Mouse (Mus musculus): Measurements from ENCODE around the gene Wsb2. TPM values are rescaled to one million over a fixed set of nuclear protein-coding genes. Genes with fewer than 3 reads are reported as not detected.

The Wsb2 gene
- total and polyA plus RNA-seq, 2 experiments from 2014 or later = 336 to 494 TPM

- peaks cover 9% of the 10 kb centered on the region; the same call in 1 of the 2 replicates for H3K27me3 ChIP-seq (ENCODE audit: insufficient read depth, low read length)
- peak within 1 kb of the TSS; percentile 59 for H3K4me3 ChIP-seq (ENCODE audit: low read depth, low read length)
- WGBS = under 1% methylated on average over 71 of the region's 81 CpGs
- no peak for TF ChIP-seq CTCF (IDR thresholded peaks at IDR 0.05)
- H3K9me3 ChIP-seq (ENCODE audit: low read length) = no peaks in the 10 kb centered on the region
- peak within 1 kb of the TSS; percentile 62 for H3K9ac ChIP-seq (replicated peaks; ENCODE audit: low read length, poor library complexity, severe bottlenecking)
- no peak for ATAC-seq (ENCODE audit: low FRiP score)
- DNase-seq (ENCODE audit: low spot score) = peak; percentile 31
- H3K4me2 ChIP-seq (ENCODE audit: low read depth, low read length, poor library complexity, severe bottlenecking) = peak within 1 kb of the TSS; percentile 100
- 0 out of 2 replicates have a peak, but pooled peaks cover 3% of the 10 kb centered on the region for H3K4me1 ChIP-seq (ENCODE audit: insufficient read depth, low read length)
- 0 out of 2 replicates have a peak within 1 kb of the TSS, but pooled peaks have one; percentile 12 for H3K27ac ChIP-seq (ENCODE audit: low read depth, low read length)
- H3K36me3 ChIP-seq (ENCODE audit: insufficient read depth, low read length) = no peaks in the 10 kb centered on the region
Measured at GRCm38 (mm10) chr5:117318741-117319629, 38.1 kb upstream of the Wsb2 start, which contains the start of gene Vsig10. TSS of gene Vsig10 (plus strand) at chr5:117319083.

- no peak for DNase-seq (ENCODE audit: low spot score)
- WGBS = 84% methylated on average over 9 of the region's 9 CpGs
- no peak overlapping the region for H3K4me2 ChIP-seq (ENCODE audit: low read depth, low read length, poor library complexity, severe bottlenecking)
- no peak for TF ChIP-seq CTCF (IDR thresholded peaks at IDR 0.05)
- ATAC-seq (ENCODE audit: low FRiP score) = no peak
- H3K27ac ChIP-seq (ENCODE audit: low read depth, low read length) = no peak overlapping the region
- H3K27me3 ChIP-seq (ENCODE audit: insufficient read depth, low read length) = peaks cover 9% of the 10 kb centered on the region; the same call in 1 of the 2 replicates
- H3K4me1 ChIP-seq (ENCODE audit: insufficient read depth, low read length) = no peaks in the 10 kb centered on the region
- no peak overlapping the region for H3K9ac ChIP-seq (replicated peaks; ENCODE audit: low read length, poor library complexity, severe bottlenecking)
- H3K4me3 ChIP-seq (ENCODE audit: low read depth, low read length) = no peak overlapping the region
- H3K36me3 ChIP-seq (ENCODE audit: insufficient read depth, low read length) = no peaks in the 10 kb centered on the region
- no peaks in the 10 kb centered on the region for H3K9me3 ChIP-seq (ENCODE audit: low read length)
Measured at GRCm38 (mm10) chr5:117323751-117324150, 33.4 kb upstream of the Wsb2 start.

GRCm38 (mm10) chr5:117326408-117326807 is 30.7 kb upstream of the Wsb2 start:
- ATAC-seq (ENCODE audit: low FRiP score) = no peak
- H3K36me3 ChIP-seq (ENCODE audit: insufficient read depth, low read length) = no peaks in the 10 kb centered on the region
- no peak for DNase-seq (ENCODE audit: low spot score)
- WGBS = 82% methylated on average over 6 of the region's 6 CpGs
- no peaks in the 10 kb centered on the region for H3K9me3 ChIP-seq (ENCODE audit: low read length)
- H3K4me1 ChIP-seq (ENCODE audit: insufficient read depth, low read length) = no peaks in the 10 kb centered on the region
- no peak overlapping the region for H3K9ac ChIP-seq (replicated peaks; ENCODE audit: low read length, poor library complexity, severe bottlenecking)
- H3K4me2 ChIP-seq (ENCODE audit: low read depth, low read length, poor library complexity, severe bottlenecking) = no peak overlapping the region
- H3K4me3 ChIP-seq (ENCODE audit: low read depth, low read length) = no peak overlapping the region
- H3K27me3 ChIP-seq (ENCODE audit: insufficient read depth, low read length) = no peaks in the 10 kb centered on the region
- no peak for TF ChIP-seq CTCF (IDR thresholded peaks at IDR 0.05)
- H3K27ac ChIP-seq (ENCODE audit: low read depth, low read length) = no peak overlapping the region

GRCm38 (mm10) chr5:117330457-117330856 is 26.6 kb upstream of the Wsb2 start:
- Histone ChIP-seq H3K27ac (ENCODE audit: low read depth, low read length) (no peak overlapping the region), H3K4me1 (ENCODE audit: insufficient read depth, low read length) (no peaks in the 10 kb centered on the region), H3K9me3 (ENCODE audit: low read length) (no peaks in the 10 kb centered on the region), H3K4me3 (ENCODE audit: low read depth, low read length) (no peak overlapping the region), H3K4me2 (ENCODE audit: low read depth, low read length, poor library complexity, severe bottlenecking) (no peak overlapping the region), H3K36me3 (ENCODE audit: insufficient read depth, low read length) (no peaks in the 10 kb centered on the region), H3K9ac (replicated peaks; ENCODE audit: low read length, poor library complexity, severe bottlenecking) (no peak overlapping the region), H3K27me3 (ENCODE audit: insufficient read depth, low read length) (no peaks in the 10 kb centered on the region)
- ATAC-seq (ENCODE audit: low FRiP score) (no peak), DNase-seq (ENCODE audit: low spot score) (no peak)
- no peak for TF ChIP-seq CTCF (IDR thresholded peaks at IDR 0.05)
- 89% methylated on average over 7 of the region's 7 CpGs for WGBS

- TF ChIP-seq CTCF (IDR thresholded peaks at IDR 0.05) = no peak
Measured at GRCm38 (mm10) chr5:117337999-117338398, 19.1 kb upstream of the Wsb2 start.

GRCm38 (mm10) chr5:117338503-117338902 is 18.6 kb upstream of the Wsb2 start:
- Histone ChIP-seq H3K4me3 (ENCODE audit: low read depth, low read length) (no peak overlapping the region), H3K27ac (ENCODE audit: low read depth, low read length) (no peak overlapping the region), H3K27me3 (ENCODE audit: insufficient read depth, low read length) (no peaks in the 10 kb centered on the region), H3K4me1 (ENCODE audit: insufficient read depth, low read length) (no peaks in the 10 kb centered on the region), H3K36me3 (ENCODE audit: insufficient read depth, low read length) (no peaks in the 10 kb centered on the region), H3K4me2 (ENCODE audit: low read depth, low read length, poor library complexity, severe bottlenecking) (no peak overlapping the region), H3K9me3 (ENCODE audit: low read length) (no peaks in the 10 kb centered on the region), H3K9ac (replicated peaks; ENCODE audit: low read length, poor library complexity, severe bottlenecking) (no peak overlapping the region)
- 79% methylated on average over 8 of the region's 8 CpGs for WGBS
- no peak for TF ChIP-seq CTCF (IDR thresholded peaks at IDR 0.05)
- no peak for ATAC-seq (ENCODE audit: low FRiP score)
- DNase-seq (ENCODE audit: low spot score) = no peak

More at GRCm38 (mm10) chr5:117337999-117338398, 19.1 kb upstream of the Wsb2 start:
- DNase-seq (ENCODE audit: low spot score) (no peak), ATAC-seq (ENCODE audit: low FRiP score) (no peak)
- H3K36me3 ChIP-seq (ENCODE audit: insufficient read depth, low read length) = no peaks in the 10 kb centered on the region
- no peak overlapping the region for H3K4me3 ChIP-seq (ENCODE audit: low read depth, low read length)
- no peaks in the 10 kb centered on the region for H3K9me3 ChIP-seq (ENCODE audit: low read length)
- no peak overlapping the region for H3K9ac ChIP-seq (replicated peaks; ENCODE audit: low read length, poor library complexity, severe bottlenecking)
- WGBS = 91% methylated on average over 10 of the region's 10 CpGs
- H3K4me1 ChIP-seq (ENCODE audit: insufficient read depth, low read length) = no peaks in the 10 kb centered on the region
- H3K27me3 ChIP-seq (ENCODE audit: insufficient read depth, low read length) = no peaks in the 10 kb centered on the region
- H3K27ac ChIP-seq (ENCODE audit: low read depth, low read length) = no peak overlapping the region
- no peak overlapping the region for H3K4me2 ChIP-seq (ENCODE audit: low read depth, low read length, poor library complexity, severe bottlenecking)

All from midbrain, postnatal 0 days (tissue).